In genomic region chr5:111620626-111621025, GRCm38 (mm10) we compare ENCODE assay signal across 13 mouse cellular contexts.
DNase-seq lines count a peak whose midpoint lies in the region; ATAC-seq and TF ChIP-seq lines count a peak whose summit lies in the region.
"Had no signal": no experiment of that assay in that cellular context is flagged by ENCODE, and none has a peak within 500 bp of the region (broad histone marks: within the 10 kb centered on the region; RNA-seq: fewer than 3 reads in every experiment).

No protein-coding gene starts in this region.

- H3K27ac ChIP-seq in heart, embryonic 10.5 days: no peak overlapping the region
- H3K27ac ChIP-seq in liver, adult 2 months (replicated peaks; ENCODE audit: insufficient read depth, low read depth, low read length): no peak overlapping the region
- H3K27ac ChIP-seq in liver, embryonic 12.5 days: no peak overlapping the region
- no peak overlapping the region for H3K27ac ChIP-seq in intestine, postnatal 0 days (ENCODE audit: low read depth, low read length)
- H3K27ac ChIP-seq in neural tube, embryonic 15.5 days (replicated peaks): no peak overlapping the region
- H3K27ac ChIP-seq: hindbrain, embryonic 13.5 days; liver, embryonic 13.5 days had no signal

- 47% methylated on average over 6 of the region's 6 CpGs for WGBS in heart, embryonic 10.5 days
- WGBS in liver, adult 2 months: 76% methylated on average over 6 of the region's 6 CpGs
- WGBS in liver, embryonic 12.5 days (ENCODE audit: insufficient replicate concordance): 63% methylated on average over 6 of the region's 6 CpGs
- 58% methylated on average over 6 of the region's 6 CpGs for WGBS in intestine, postnatal 0 days
- 66% methylated on average over 6 of the region's 6 CpGs for WGBS in neural tube, embryonic 15.5 days

- peak; percentile 98 for DNase-seq in heart, adult 11 months
- no peak for DNase-seq in heart, embryonic 10.5 days (ENCODE audit: low spot score)
- DNase-seq in liver, adult 2 months (ENCODE audit: extremely low read depth, low read depth, low spot score): peak; percentile 17
- DNase-seq in gastrocnemius, adult 8-10 months (ENCODE audit: low spot score in 2 of 2): peak; percentile 81 to 86
- no peak for DNase-seq in adrenal gland, postnatal 10 days
- DNase-seq: liver, embryonic 13.5 days had no signal

- no peak overlapping the region for H3K9ac ChIP-seq in liver, adult 2 months (ENCODE audit: low read depth, low read length)
- no peak overlapping the region for H3K9ac ChIP-seq in liver, embryonic 12.5 days
- no peak overlapping the region for H3K9ac ChIP-seq in intestine, postnatal 0 days (ENCODE audit: low read depth, low read length)
- no peak overlapping the region for H3K9ac ChIP-seq in neural tube, embryonic 15.5 days (replicated peaks)
- H3K9ac ChIP-seq: forebrain, embryonic 15.5 days; hindbrain, embryonic 13.5 days; liver, embryonic 13.5 days had no signal

- H3K27me3 ChIP-seq in heart, embryonic 10.5 days (ENCODE audit: insufficient read depth, poor library complexity, severe bottlenecking): peaks cover 67% of the 10 kb centered on the region
- no peaks in the 10 kb centered on the region for H3K27me3 ChIP-seq in liver, adult 2 months (ENCODE audit: control insufficient read depth, insufficient read depth, low read length)
- peaks cover 13% of the 10 kb centered on the region for H3K27me3 ChIP-seq in liver, embryonic 12.5 days (replicated peaks)
- H3K27me3 ChIP-seq in intestine, postnatal 0 days (replicated peaks; ENCODE audit: control insufficient read depth, insufficient read depth, low read length): no peaks in the 10 kb centered on the region
- H3K27me3 ChIP-seq in neural tube, embryonic 15.5 days (replicated peaks): peaks cover 5% of the 10 kb centered on the region; the same call in 1 of the 2 replicates
- H3K27me3 ChIP-seq: forebrain, embryonic 15.5 days; liver, embryonic 13.5 days; Patski had no signal

- ATAC-seq in liver, embryonic 12.5 days: no peak
- no peak for ATAC-seq in intestine, postnatal 0 days
- no peak for ATAC-seq in neural tube, embryonic 15.5 days (ENCODE audit: low FRiP score)
- ATAC-seq: forebrain, embryonic 15.5 days; Patski had no signal

- H3K4me2 ChIP-seq in liver, embryonic 12.5 days: no peak overlapping the region
- no peak overlapping the region for H3K4me2 ChIP-seq in intestine, postnatal 0 days (replicated peaks; ENCODE audit: low read depth)
- no peak overlapping the region for H3K4me2 ChIP-seq in neural tube, embryonic 15.5 days
- H3K4me2 ChIP-seq: forebrain, embryonic 15.5 days; hindbrain, embryonic 13.5 days; liver, embryonic 13.5 days; midbrain, embryonic 11.5 days had no signal

- no peak for TF ChIP-seq POLR2A in liver, adult 2 months (IDR thresholded peaks at IDR 0.05; ENCODE audit: extremely low read depth, insufficient read depth, low read length)

- TF ChIP-seq CTCF in liver, adult 2 months (IDR thresholded peaks at IDR 0.05; ENCODE audit: low read depth, low read length): peak; percentile 54
- 0 out of 2 replicates have a peak, but pooled peaks have one; percentile 29 for TF ChIP-seq CTCF in intestine, postnatal 0 days (IDR thresholded peaks at IDR 0.05; ENCODE audit: low read depth)

- H3K9me3 ChIP-seq in heart, embryonic 10.5 days: no peaks in the 10 kb centered on the region
- H3K9me3 ChIP-seq in liver, embryonic 12.5 days (replicated peaks): no peaks in the 10 kb centered on the region
- no peaks in the 10 kb centered on the region for H3K9me3 ChIP-seq in intestine, postnatal 0 days (ENCODE audit: control insufficient read depth)
- H3K9me3 ChIP-seq in neural tube, embryonic 15.5 days (replicated peaks): no peaks in the 10 kb centered on the region
- H3K9me3 ChIP-seq: forebrain, embryonic 15.5 days; hindbrain, embryonic 13.5 days; liver, embryonic 13.5 days had no signal

- H3K36me3 ChIP-seq in heart, embryonic 10.5 days: no peaks in the 10 kb centered on the region
- H3K36me3 ChIP-seq in liver, adult 2 months (ENCODE audit: control insufficient read depth, insufficient read depth, low read length): no peaks in the 10 kb centered on the region
- H3K36me3 ChIP-seq in liver, embryonic 12.5 days: no peaks in the 10 kb centered on the region
- H3K36me3 ChIP-seq in intestine, postnatal 0 days (ENCODE audit: control insufficient read depth, insufficient read depth): no peaks in the 10 kb centered on the region
- H3K36me3 ChIP-seq in neural tube, embryonic 15.5 days: no peaks in the 10 kb centered on the region
- H3K36me3 ChIP-seq: forebrain, embryonic 15.5 days; hindbrain, embryonic 13.5 days; liver, embryonic 13.5 days had no signal

- H3K4me3 ChIP-seq in heart, embryonic 10.5 days: no peak overlapping the region
- H3K4me3 ChIP-seq in liver, adult 2 months (ENCODE audit: insufficient read depth, low read depth, low read length): no peak overlapping the region
- no peak overlapping the region for H3K4me3 ChIP-seq in liver, embryonic 12.5 days
- no peak overlapping the region for H3K4me3 ChIP-seq in intestine, postnatal 0 days (ENCODE audit: low read depth, low read length)
- no peak overlapping the region for H3K4me3 ChIP-seq in neural tube, embryonic 15.5 days (replicated peaks)
- H3K4me3 ChIP-seq: forebrain, embryonic 15.5 days; hindbrain, embryonic 13.5 days; liver, embryonic 13.5 days had no signal

- peaks cover 27% of the 10 kb centered on the region for H3K4me1 ChIP-seq in heart, embryonic 10.5 days
- no peaks in the 10 kb centered on the region for H3K4me1 ChIP-seq in liver, adult 2 months (ENCODE audit: control insufficient read depth, insufficient read depth, low read length)
- no peaks in the 10 kb centered on the region for H3K4me1 ChIP-seq in liver, embryonic 12.5 days
- no peaks in the 10 kb centered on the region for H3K4me1 ChIP-seq in intestine, postnatal 0 days (replicated peaks; ENCODE audit: control insufficient read depth, insufficient read depth, low read length)
- H3K4me1 ChIP-seq in neural tube, embryonic 15.5 days: no peaks in the 10 kb centered on the region
- H3K4me1 ChIP-seq: liver, embryonic 13.5 days had no signal

- no peaks in the 10 kb centered on the region for H3K79me2 ChIP-seq in liver, adult 2 months (ENCODE audit: control insufficient read depth, insufficient read depth, low read length)

Comparison
In these comparisons a context has a peak if more than half of its experiments do, and no peak if none do; other contexts are left out.
1. DNase-seq: peak in heart, adult 11 months (single experiment), liver, adult 2 months (single experiment) and gastrocnemius, adult 8-10 months (2 of 2); none in heart, embryonic 10.5 days (single experiment) and adrenal gland, postnatal 10 days (single experiment).